Mouse (Mus musculus) hindbrain, embryonic 13.5 days (tissue): ENCODE measurements around the gene Pcolce2. TPM values are rescaled to one million over a fixed set of nuclear protein-coding genes. Genes with fewer than 3 reads are reported as not detected.

ENCODE experiments used
- ATAC-seq: fragments of 200-750 bp; cut with Nextera tagmentation; 2 replicates; pipeline ENCODE4 v1.8.0; 2017; ENCODE audit warnings: moderate TSS enrichment; ENCODE audit not compliant: low FRiP score
- H3K27ac ChIP-seq: fragments of 300-500 bp; sonication (generic); 2 replicates; pipeline ENCODE4 v1.5.1; 2015; ENCODE audit warnings: inconsistent platforms, mild to moderate bottlenecking, moderate library complexity
- H3K27me3 ChIP-seq: fragments of 300-500 bp; sonication (generic); 2 replicates; pipeline ENCODE4 v1.6.1; 2015; ENCODE audit warnings: mild to moderate bottlenecking, inconsistent platforms
- H3K36me3 ChIP-seq: fragments of 300-500 bp; sonication (generic); 2 replicates; pipeline ENCODE4 v1.6.1; 2015; ENCODE audit warnings: mild to moderate bottlenecking, inconsistent platforms
- H3K4me1 ChIP-seq: fragments of 300-500 bp; sonication (generic); replicated peaks from 2 replicates; pipeline ENCODE4 v1.6.1; 2015; ENCODE audit warnings: inconsistent platforms
- H3K4me2 ChIP-seq: fragments of 300-500 bp; sonication (generic); 2 replicates; pipeline ENCODE4 v1.6.1; 2015; ENCODE audit warnings: inconsistent platforms, mild to moderate bottlenecking, moderate library complexity
- H3K4me3 ChIP-seq: fragments of 300-500 bp; sonication (generic); 2 replicates; pipeline ENCODE4 v1.5.1; 2015; ENCODE audit warnings: mild to moderate bottlenecking, inconsistent platforms
- H3K9ac ChIP-seq: fragments of 300-500 bp; sonication (generic); 2 replicates; pipeline ENCODE4 v1.6.1; 2015; ENCODE audit warnings: mild to moderate bottlenecking, inconsistent platforms
- H3K9me3 ChIP-seq: fragments of 300-500 bp; sonication (generic); 2 replicates; pipeline ENCODE4 v1.6.1; 2016; ENCODE audit warnings: inconsistent platforms
- WGBS: fragments of 180-500 bp; shearing (Covaris S2); methylation state at CpG from one replicate; pipeline ENCODE4 v1.1.7; 2015; 5-methylcytosine and 5-hydroxymethylcytosine counted together
- polyA plus RNA-seq: library from polyadenylated mRNA; unstranded; fragments of >200 nt; fragmentation: Nextera tagmentation; extraction: Ambion mirVana; gene quantifications from 2 replicates; pipeline ENCODE4 v1.2.1, GENCODE M21; 2015

Gene Pcolce2
- polyA plus RNA-seq, 1 experiment from 2014 or later = 3.6 TPM

- Histone ChIP-seq H3K9me3 (no peaks in the 10 kb centered on the region), H3K4me1 (peaks cover 24% of the 10 kb centered on the region), H3K9ac (no peak overlapping the region), H3K27ac (no peak overlapping the region), H3K4me2 (no peak overlapping the region), H3K27me3 (peaks cover 7% of the 10 kb centered on the region; the same call in 1 of the 2 replicates), H3K36me3 (no peaks in the 10 kb centered on the region), H3K4me3 (no peak overlapping the region)
- no peak for ATAC-seq
- 86% methylated on average over 5 of the region's 5 CpGs for whole genome bisulfite sequencing
Measured at GRCm38 (mm10) chr9:95747298-95747697, 109.9 kb downstream of the Pcolce2 start.

Other genes with a start within 250 kb of the Pcolce2 start
- gene Chst2, start 230.9 kb upstream of the Pcolce2 start, polyA plus RNA-seq = 9.7 and 10.3 TPM in 2 replicates
- gene U2surp, start 125.6 kb upstream of the Pcolce2 start, polyA plus RNA-seq = 156 and 158 TPM in 2 replicates
- 2.7 and 3.1 TPM in 2 replicates for gene Paqr9, start 77.9 kb upstream of the Pcolce2 start, polyA plus RNA-seq
- 6.4 and 6.8 TPM in 2 replicates for gene Trpc1, start 112.8 kb downstream of the Pcolce2 start, polyA plus RNA-seq
- 3.3 and 3.7 TPM in 2 replicates for gene Pls1, start 207.7 kb downstream of the Pcolce2 start, polyA plus RNA-seq
- gene Atr, start 220.0 kb downstream of the Pcolce2 start, polyA plus RNA-seq = 14.0 and 15.0 TPM in 2 replicates